Mouse (Mus musculus) 416B (cell line): Measurements from ENCODE around the gene Ntrk2.

Experiments
- DNase-seq: peaks from one replicate; pipeline ENCODE4 v3.0.0; 2011; ENCODE audit warnings: low read depth

Ntrk2 gene

DNA sequence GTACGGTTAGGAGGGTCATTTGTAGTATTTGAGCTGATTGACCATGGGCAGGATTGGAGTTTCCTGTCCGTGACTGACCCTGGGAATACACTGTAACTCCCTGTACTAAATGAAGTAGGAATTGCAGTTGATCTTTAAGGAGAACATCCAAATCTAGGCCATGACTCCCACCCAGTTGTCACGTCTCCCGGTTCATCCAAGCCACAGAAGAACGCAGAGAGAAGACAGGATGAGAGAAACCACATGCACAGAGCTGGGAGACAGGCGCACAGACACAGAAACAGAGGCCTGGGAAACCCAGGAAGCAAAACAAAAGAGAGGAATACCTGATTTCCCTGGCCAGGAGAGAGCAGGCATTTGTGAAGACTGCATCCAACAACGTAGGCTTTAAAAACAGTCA, 117.1 kb downstream of the Ntrk2 start:
- DNase-seq, result no peak

DNA sequence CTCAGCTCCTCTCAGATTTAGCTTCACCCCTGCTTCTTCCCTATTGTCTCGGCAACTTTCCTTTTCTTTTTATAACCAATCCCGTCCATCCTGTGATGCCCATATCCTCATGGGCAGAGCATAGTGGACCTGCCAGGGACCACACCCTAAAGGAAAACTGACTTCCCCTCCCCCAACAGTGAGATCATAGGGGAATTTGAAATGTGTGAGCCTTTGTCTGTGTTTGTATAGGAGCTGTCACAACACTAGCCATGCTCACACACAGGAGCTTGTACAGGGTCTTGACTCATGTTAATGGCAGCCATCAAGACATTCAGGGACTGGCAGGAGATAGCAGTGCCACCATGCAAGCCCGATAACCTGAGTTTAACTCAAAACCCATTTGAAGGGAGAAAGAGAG, 118.1 kb downstream of the Ntrk2 start:
- no peak for DNase-seq

DNA sequence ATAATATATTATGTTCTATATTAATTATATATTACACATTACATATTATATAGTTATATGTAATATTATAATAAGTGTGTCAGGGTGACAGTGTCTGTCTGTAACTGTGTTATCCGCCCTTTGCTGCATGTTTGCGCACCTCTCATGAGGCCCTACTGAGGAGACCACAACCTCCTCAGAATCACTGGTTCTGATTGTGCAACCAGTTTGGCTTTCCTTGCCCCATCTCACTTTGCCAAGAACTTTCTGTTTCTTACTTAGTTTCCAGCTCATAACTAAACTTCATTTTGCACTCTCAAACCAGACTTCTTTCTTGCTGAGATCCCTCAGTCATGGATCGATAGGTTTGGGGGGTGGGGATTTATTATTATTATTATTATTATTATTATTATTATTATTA, 120.8 kb downstream of the Ntrk2 start:
- DNase-seq, result no peak

DNA sequence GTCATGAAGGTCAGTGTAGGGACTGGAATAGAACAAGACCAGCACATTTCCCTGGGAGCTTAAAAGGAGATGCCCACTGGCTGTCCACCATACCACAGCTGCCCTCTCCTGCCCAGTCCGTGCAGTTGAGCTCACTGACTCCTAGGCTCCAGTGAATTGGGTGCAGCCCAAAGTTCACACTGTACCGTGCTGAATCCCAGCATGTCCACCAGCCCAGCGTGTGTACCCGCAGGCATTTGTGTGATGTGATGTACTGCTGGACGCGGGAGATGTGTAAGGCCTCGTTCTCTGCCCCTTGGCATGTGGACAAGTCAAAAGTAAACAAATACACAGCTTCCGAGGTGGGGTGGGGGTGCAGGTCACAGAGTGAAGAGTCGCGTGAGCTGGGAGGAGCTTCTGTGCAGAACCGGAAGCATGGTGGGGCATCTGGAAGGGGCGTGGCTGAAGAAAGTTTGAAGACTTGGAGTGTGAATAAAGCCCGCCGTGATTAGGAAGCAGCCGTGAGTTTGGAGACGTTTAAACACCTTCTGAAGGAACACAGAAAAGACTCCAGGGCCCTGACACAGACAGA, 121.4 kb downstream of the Ntrk2 start:
- DNase-seq, result no peak

DNA sequence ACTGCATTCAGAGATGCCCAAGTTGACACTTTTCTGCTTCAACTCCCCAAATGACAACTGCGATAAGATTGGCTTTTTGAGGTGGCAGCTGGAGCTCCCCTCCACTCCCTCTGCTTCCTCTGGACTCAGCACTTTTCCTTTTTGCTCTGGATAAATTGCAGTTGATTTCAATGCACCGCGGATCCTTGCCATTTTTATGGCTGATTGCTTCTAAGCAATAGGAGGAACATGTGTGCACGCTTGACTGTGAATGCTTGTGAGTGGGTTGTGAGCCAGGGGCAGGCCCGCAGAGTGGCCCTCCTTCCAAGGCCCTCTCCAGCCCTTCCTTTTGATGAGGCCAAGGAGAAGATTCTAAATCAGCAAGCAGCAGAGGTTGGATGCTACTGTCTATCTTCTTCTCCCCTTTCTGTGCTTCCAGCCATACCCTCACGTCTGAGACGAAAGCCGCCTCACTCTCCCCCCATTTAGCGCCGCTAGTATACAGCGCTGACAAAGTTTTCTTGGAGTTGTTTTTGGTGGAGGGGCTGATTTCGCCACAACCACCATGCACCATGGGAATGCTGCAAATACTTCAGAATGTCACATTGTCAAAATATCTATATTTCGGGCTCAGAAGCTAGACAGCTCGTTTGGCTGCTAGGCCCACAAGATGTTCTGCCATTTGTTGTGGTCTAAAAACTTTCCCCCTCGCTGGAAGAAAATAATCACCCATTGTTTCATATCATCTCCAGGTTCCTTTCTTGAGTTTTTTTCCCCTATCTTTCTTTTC, 122.5 kb downstream of the Ntrk2 start:
- DNase-seq, result no peak

DNA sequence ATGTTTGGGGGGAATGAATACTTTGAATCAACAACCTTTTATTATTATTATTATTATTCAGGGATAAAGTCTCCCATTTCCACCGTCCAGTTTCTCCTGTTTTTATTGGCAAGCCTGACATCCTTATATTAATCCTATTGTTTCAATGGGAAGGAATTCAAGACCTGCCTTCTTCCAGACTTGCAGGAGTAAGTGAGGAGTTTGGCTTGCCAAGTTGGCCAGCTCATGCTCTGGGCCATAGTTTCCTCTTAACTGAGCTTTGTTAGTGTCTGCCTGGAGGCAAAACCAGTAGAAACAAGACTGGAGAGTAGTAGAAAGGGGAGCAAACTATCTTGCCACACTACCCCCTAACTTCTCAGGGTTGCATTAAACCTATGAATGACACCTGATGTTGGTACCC, 123.8 kb downstream of the Ntrk2 start:
- DNase-seq, result no peak

DNA sequence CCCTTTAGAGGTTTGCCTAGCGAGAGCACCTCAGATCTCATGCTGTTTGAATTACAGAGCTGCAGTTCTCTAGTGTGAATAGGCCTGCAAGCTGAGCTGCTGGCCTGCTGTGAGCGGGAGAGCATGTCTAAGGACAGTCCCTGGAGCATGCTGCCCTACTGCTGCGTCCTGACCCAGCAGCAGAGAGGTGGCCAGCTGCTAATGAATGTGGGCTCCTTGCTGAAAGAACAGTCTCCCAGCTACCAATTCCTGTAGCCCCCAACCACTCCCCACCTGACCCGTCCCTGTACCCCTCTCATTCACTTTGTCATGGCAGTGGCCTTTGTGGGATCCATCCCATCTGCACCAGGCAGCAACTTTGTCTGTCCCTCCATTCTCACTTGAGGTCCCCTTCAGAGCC, 126.8 kb downstream of the Ntrk2 start:
- DNase-seq, result no peak

DNA sequence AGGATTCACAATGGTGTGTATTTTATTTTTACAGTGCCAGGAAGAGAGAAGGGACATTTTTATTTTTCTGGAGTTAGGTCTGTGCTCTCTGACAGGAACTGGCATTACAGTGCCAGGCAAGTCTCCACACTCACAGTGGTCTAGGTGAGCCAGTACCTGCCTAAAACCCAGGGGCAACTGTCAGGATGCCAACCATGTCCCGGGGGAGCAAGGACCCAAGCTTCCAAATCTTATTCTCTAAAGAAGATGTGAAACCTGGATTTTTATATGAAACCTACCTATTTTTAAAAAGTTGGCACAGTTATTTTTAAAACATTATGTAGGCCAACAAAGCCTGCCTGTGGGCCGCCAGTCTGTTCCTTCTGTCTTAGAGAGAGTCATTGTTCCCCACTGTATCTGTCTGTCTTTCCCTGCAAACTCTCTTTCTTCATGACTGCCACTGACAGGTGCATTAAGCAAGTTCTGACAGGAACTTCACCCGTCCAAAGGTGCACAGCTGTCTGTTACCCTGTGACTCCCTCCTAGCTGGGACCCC, 128.3 kb downstream of the Ntrk2 start:
- no peak for DNase-seq

DNA sequence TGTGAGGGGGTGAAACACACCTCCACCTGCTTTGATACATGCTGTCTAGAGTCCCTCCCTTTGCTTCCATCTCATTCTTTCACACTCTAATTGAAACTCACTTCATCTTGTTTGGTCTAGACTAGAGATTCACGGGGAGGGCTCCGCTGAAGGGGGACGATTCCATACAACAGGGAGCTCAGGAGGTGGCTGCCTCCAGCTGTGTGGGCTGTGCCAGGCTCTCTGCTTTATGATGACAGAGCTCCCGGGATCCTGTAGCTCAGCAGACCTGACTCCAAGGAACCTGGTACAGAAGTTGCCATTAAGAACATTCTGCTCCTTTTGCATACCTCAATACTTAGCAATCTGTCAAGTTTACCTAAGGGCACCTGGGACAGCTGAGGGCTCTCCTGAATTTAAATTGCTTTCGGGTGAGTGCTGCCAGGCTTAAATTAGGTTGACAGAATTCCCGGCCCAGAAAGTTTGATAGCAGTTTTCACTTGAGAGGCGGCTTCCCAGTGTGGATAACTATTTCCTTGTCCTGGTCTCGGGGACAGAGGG, 129.7 kb downstream of the Ntrk2 start:
- no peak for DNase-seq

DNA sequence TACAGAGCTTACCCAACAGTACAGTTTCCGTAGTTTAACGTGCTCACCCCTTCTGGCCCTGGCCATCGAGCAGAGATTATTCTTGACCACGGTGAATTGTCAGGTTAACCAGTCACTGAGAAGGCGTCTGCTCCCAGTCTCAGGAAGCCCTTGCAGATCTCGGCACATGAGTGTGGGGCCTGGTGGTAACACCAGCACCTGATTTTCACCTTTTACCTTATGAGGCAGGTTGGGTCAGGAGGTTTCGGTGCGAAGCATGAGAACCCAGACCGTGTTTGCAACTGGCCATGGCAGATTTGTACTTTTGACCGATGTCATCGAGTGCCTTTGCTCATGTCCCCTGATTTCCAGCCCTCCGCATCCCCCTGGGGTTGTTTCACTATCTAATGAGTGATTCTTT, 131.5 kb downstream of the Ntrk2 start:
- DNase-seq, result no peak

DNA sequence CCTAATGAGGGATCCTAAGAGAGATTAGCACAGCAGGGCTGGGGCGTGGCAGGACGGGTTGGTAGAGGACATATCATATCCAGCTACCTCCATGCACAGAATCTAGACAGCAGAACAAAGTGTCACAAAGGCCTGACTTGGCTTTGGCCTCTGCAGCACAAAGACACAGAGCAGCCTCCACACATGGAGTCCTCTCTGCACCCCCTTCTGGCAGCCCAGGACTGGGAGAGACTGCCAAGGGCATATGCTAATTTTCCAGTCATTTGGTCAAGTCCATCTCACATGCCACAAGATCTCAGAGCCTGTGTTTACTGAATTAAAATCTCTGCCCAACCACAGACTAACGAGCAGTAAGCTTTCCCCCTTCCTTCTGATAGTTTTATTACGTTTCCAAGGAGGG, 132.1 kb downstream of the Ntrk2 start:
- DNase-seq, result no peak

DNA sequence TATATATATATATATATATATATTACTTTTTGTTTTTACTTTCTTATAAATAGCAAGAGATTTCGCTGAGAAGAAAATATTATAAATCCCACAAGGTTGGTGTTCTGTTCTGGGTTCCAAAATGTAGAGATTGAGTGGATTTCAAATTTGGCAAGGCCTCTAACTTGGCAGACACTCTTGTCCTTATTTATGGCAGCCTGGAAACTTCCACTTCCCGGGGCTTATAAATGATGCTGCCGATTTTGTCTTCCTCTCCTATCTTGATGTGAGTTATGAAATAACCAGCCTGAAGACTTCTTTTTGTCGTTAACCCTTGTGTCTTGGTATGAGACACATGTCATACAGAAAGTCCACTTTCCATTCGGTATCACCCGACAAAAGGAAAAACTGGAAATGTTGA, 133.8 kb downstream of the Ntrk2 start:
- DNase-seq, result no peak

DNA sequence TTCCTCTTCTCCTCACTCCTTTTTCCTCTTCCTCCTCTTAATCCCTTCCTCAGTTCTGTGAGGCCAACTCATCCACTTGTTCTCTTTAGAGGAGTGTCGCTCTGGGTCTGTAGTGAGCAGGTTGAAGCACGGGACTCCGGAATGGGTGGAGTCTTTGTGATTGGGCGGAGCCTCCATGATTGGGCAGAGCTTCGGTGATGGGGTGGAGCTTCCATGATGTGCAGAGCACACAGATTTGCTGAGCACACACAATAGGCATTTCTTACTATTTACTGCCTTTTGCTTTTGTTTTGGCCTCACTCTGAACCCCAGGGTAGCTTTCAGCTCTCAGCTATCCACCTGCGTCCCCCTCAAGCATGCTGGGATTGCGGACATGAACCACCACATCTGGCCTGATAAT, 134.4 kb downstream of the Ntrk2 start:
- no peak for DNase-seq

DNA sequence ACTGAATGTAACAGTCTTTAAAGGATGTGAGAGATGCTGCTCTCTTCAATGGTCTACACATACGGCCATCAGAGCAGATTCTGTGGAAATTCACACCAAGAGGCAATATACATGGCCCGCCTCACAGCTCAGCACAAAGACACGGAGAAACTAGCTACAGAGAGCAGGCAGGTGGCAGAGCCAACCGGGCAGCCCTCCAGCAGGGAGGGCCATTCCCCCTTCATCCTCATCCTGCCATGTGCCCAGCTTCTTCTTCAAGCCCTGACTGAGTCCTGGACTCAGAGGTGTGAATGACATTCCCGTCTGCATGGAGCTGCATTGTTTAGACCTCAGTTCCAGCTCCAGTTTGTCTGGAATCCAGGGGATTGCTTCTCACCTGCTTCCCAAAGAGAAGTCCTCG, 139.4 kb downstream of the Ntrk2 start:
- DNase-seq, result no peak

DNA sequence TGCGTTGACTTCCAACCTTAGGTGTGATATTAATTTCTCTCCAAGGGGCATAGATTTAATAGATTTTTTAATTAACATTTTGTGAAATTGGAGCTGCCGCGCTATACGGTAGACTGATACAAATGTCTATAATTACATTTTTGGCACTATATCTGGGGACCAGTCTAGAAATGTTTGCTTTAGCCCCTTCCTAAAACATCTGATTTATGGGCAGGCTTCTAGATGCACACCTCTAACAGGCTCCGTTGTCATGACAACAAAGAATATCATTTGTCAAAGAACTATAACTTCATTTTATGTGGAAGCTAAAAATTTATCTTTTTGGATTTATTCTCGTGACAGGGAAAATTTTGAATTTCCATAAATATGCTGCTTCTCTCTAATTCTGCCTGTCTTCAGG, 140.2 kb downstream of the Ntrk2 start:
- no peak for DNase-seq

DNA sequence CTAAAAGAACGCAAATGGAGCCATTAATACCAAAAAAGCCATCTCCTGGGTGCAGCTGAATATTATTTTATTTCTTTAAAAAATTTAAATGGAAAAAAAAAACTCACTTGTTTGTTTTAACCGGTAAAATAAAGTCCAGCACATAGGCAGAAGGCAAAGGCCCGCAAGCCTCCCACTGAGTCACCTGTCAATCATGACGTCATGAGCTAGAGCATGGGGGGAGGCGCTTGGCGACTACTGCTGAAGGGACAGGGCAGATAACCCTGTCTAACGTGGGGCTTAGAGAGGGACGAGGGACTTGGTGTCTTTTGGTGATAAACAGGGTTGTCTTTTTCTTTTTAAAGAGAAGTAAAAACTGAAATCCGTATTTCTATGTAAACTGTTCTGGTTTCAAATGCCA, 140.7 kb downstream of the Ntrk2 start:
- DNase-seq, result no peak

DNA sequence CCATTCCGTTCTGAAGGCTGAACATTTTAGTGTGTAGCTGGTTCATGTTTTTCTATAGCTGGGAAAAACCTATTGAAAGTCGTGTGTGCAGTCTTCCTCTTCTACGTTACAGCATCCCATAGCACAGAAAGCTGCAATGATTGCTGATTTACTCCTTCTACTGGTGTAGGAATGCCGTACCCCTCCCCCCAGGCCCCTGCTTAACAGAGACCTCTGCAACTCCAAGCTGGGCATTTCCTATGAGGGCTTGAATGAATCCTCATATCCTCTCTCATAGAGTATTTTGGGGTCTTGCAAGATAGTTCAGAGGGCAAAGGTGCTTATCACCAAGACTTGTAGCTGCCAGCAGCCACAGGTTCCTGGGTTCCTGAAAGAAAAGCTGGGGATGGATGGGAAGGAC, 148.0 kb downstream of the Ntrk2 start:
- no peak for DNase-seq

DNA sequence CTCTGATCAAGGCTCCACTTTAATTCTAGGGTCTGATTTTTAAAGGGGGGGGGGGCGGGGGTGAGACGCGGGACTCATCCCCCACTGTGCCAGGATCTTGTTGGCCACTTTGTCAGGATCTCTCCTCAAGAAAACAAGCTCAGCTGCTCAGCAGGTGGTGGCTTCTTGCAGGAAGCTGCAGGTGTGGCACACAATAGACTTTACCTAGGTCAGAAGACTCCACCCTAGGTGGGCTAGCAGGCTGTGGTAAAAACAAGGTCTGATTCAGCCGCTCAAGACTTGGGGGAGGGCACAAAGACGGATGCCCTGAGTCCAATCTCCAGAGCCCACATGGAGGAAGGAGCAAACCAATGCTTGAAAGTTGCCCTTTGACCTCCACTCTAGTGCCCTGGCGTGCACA, 148.4 kb downstream of the Ntrk2 start:
- no peak for DNase-seq

DNA sequence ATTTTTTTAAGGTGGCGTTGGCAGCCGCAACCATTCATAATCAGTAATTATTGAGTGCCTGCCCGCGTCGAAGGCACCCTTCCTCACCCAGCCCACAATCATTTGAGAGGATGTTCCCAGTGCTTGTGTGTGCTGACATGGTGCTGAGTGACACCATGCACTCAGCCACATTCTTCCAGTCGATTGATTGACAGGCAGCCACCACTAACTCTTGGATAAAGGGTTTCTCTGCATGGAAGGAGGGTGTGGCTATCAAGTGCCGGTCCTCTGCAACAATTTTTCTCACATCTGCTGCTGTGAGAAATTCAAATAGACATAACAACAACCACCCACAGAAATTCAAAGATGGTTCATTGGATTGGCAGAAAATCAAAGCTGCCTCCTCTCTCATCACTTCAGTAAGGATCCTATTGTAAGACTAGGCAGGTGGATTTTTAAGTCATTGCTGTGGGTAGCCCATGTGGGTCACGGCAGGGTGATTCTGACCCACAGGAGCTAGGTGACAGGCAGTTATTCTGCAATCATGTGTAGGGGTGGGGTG, 148.9 kb downstream of the Ntrk2 start:
- DNase-seq, result no peak

DNA sequence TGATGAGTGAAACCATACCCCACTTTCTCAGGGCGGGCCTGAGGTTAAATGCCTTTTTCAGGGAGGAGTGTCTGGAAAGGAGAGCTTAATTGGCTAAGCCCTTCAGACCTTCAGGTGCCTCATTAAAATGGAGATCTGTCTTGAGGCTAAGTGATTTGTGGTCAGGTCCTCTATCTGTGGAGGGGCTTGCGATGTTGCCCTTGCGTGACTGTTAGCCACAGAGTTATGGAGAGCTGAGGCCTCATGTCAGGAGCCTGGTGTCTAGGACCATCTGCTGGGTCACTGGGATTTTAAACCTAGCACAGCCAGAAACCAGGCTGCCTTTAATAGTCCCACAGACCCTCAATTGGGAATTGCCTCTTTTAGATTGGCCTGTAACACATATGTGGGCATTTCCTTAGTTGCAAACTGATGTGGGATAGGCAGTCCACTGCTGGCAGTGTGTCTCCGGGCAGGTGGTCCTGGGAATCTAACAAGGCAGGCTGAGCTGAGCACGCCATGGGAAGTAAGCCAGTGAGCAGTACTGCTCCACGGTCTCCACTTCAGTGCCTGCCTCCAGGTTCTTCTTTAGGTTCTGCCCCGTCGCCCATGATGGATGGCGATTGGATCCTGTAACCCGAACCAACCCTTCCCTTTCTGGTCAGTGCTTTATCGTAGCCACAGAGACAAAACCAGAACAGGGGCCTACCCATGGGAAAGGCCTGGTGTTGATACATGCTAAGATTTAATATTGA, 152.0 kb downstream of the Ntrk2 start:
- DNase-seq, result no peak

DNA sequence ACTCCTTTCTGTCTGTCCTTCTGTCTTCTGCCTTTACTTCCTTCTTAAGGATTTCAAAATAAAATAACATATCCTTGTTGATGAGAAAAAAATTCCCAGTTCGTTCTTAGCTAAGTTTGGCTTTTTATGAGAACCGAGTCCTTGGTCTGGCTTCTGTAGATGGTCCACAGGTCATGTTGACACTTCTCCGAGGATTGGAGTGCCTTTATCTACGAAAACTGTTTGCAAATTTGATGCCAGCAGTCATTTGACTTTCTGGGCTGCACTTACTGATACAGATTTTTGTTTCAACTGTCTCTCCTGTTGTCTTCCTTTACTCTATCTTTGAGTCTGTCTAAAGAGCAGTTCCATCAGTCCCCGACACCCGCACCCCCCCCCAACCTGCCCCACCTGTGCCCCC, 154.0 kb downstream of the Ntrk2 start:
- no peak for DNase-seq

DNA sequence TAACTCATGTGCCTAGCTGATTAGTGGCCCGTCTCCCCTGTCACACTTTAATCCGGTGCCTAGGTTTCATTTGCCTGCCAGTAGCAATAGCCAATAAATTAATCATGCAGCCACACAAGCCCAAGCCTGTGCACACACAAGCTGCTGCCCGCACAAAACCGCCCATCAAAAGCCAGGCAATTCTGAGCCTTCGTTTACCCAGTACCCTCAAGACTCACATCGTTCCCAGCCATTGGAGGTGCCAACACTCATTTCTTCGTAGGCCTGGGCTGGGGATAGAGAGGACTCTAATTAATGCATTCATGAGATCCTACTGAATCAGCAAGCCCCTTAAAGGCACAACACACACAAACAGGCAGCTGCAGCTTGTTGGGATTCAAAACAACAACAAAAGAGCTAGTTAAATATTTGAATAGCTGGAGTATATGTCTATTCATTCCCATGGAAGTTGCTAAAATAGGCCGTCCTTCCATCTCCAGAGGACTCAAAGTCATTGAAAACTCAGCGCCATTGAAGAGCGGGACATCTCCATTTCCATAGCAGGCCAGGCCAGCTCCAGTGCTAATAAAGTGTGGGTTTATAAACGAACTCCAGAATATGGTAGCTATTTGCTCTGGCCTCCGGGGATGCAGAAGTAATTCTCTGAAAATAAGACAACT, 158.5 kb downstream of the Ntrk2 start:
- DNase-seq, result no peak
